Mouse (Mus musculus) forebrain, embryonic 13.5 days (tissue): ENCODE data around the gene Mapk1ip1. TPM values are rescaled to one million over a fixed set of nuclear protein-coding genes. Genes with fewer than 3 reads are reported as not detected.

Experiments
- ATAC-seq: fragments of 200-750 bp; cut with Nextera tagmentation; 2 replicates; pipeline ENCODE4 v1.8.0; 2017
- H3K27ac ChIP-seq: fragments of 300-500 bp; sonication (generic); 2 replicates; pipeline ENCODE4 v1.5.1; 2015; ENCODE audit warnings: inconsistent platforms, mild to moderate bottlenecking, moderate library complexity
- H3K27me3 ChIP-seq: fragments of 300-500 bp; sonication (generic); 2 replicates; pipeline ENCODE4 v1.6.1; 2015; ENCODE audit warnings: mild to moderate bottlenecking, inconsistent platforms
- H3K36me3 ChIP-seq: fragments of 300-500 bp; sonication (generic); 2 replicates; pipeline ENCODE4 v1.6.1; 2015; ENCODE audit warnings: mild to moderate bottlenecking, inconsistent platforms; ENCODE audit not compliant: poor library complexity, severe bottlenecking
- H3K4me1 ChIP-seq: fragments of 300-500 bp; sonication (generic); 2 replicates; pipeline ENCODE4 v1.6.1; 2015; ENCODE audit warnings: inconsistent platforms
- H3K4me2 ChIP-seq: fragments of 300-500 bp; sonication (generic); 2 replicates; pipeline ENCODE4 v1.6.1; 2015; ENCODE audit warnings: inconsistent platforms, mild to moderate bottlenecking, moderate library complexity
- H3K4me3 ChIP-seq: fragments of 300-500 bp; sonication (generic); 2 replicates; pipeline ENCODE4 v1.5.1; 2015; ENCODE audit warnings: mild to moderate bottlenecking, inconsistent platforms
- H3K9ac ChIP-seq: fragments of 300-500 bp; sonication (generic); 2 replicates; pipeline ENCODE4 v1.6.1; 2015; ENCODE audit warnings: mild to moderate bottlenecking, inconsistent platforms
- H3K9me3 ChIP-seq: fragments of 300-500 bp; sonication (generic); replicated peaks from 2 replicates; pipeline ENCODE4 v1.6.1; 2016; ENCODE audit warnings: inconsistent platforms
- WGBS: fragments of 180-500 bp; shearing (Covaris S2); methylation state at CpG from one replicate; pipeline ENCODE4 v1.1.7; 2015; 5-methylcytosine and 5-hydroxymethylcytosine counted together
- polyA plus RNA-seq: library from polyadenylated mRNA; unstranded; fragments of >200 nt; fragmentation: Nextera tagmentation; extraction: Ambion mirVana; gene quantifications from 2 replicates; pipeline ENCODE4 v1.2.1, GENCODE M21; 2015

Gene Mapk1ip1
- polyA plus RNA-seq, 1 experiment from 2014 or later = 22.0 TPM

GRCm38 (mm10) chr7:138824995-138825756 lies 20.9 kb downstream of the Mapk1ip1 start:
- no peaks in the 10 kb centered on the region for H3K4me1 ChIP-seq
- 0 out of 2 replicates have a peak, but pooled peaks cover 3% of the 10 kb centered on the region for H3K27me3 ChIP-seq
- H3K9ac ChIP-seq = no peak overlapping the region
- H3K27ac ChIP-seq = no peak overlapping the region
- no peak overlapping the region for H3K4me3 ChIP-seq
- no peak for ATAC-seq
- no peaks in the 10 kb centered on the region for H3K36me3 ChIP-seq
- no peaks in the 10 kb centered on the region for H3K9me3 ChIP-seq
- 87% methylated on average over 19 of the region's 19 CpGs for WGBS
- H3K4me2 ChIP-seq = no peak overlapping the region

GRCm38 (mm10) chr7:138824423-138824822 lies 21.6 kb downstream of the Mapk1ip1 start:
- H3K27ac ChIP-seq = no peak overlapping the region

GRCm38 (mm10) chr7:138818314-138818713 lies 27.8 kb downstream of the Mapk1ip1 start:
- no peak for ATAC-seq
- WGBS = 56% methylated on average over 4 of the region's 4 CpGs
- no peak overlapping the region for H3K4me3 ChIP-seq
- no peaks in the 10 kb centered on the region for H3K27me3 ChIP-seq
- H3K36me3 ChIP-seq = no peaks in the 10 kb centered on the region
- no peak overlapping the region for H3K9ac ChIP-seq
- H3K9me3 ChIP-seq = no peaks in the 10 kb centered on the region
- peaks cover under 1% of the 10 kb centered on the region; the same call in 1 of the 2 replicates for H3K4me1 ChIP-seq
- no peak overlapping the region for H3K4me2 ChIP-seq
- no peak overlapping the region for H3K27ac ChIP-seq

More at GRCm38 (mm10) chr7:138824423-138824822, 21.6 kb downstream of the Mapk1ip1 start:
- Histone ChIP-seq H3K27me3 (0 out of 2 replicates have a peak, but pooled peaks cover 3% of the 10 kb centered on the region), H3K4me2 (no peak overlapping the region), H3K9me3 (no peaks in the 10 kb centered on the region), H3K4me3 (no peak overlapping the region), H3K4me1 (no peaks in the 10 kb centered on the region), H3K9ac (no peak overlapping the region), H3K36me3 (no peaks in the 10 kb centered on the region)
- no peak for ATAC-seq
- WGBS = 68% methylated on average over 6 of the region's 6 CpGs

- Histone ChIP-seq H3K9me3 (no peaks in the 10 kb centered on the region), H3K27ac (no peak overlapping the region), H3K27me3 (no peaks in the 10 kb centered on the region), H3K4me1 (peaks cover 4% of the 10 kb centered on the region; the same call in 1 of the 2 replicates), H3K9ac (no peak overlapping the region), H3K4me3 (no peak overlapping the region), H3K36me3 (no peaks in the 10 kb centered on the region), H3K4me2 (no peak overlapping the region)
- no peak for ATAC-seq
- WGBS = 66% methylated on average over 11 of the region's 11 CpGs
Measured at GRCm38 (mm10) chr7:138813213-138813875, 32.7 kb downstream of the Mapk1ip1 start.

- 91% methylated on average over 3 of the region's 3 CpGs for WGBS
- no peak overlapping the region for H3K4me3 ChIP-seq
- no peaks in the 10 kb centered on the region for H3K36me3 ChIP-seq
- peaks cover 14% of the 10 kb centered on the region for H3K9me3 ChIP-seq
- ATAC-seq = no peak
- H3K9ac ChIP-seq = no peak overlapping the region
- no peak overlapping the region for H3K27ac ChIP-seq
- no peaks in the 10 kb centered on the region for H3K4me1 ChIP-seq
- no peaks in the 10 kb centered on the region for H3K27me3 ChIP-seq
- H3K4me2 ChIP-seq = no peak overlapping the region
Measured at GRCm38 (mm10) chr7:138807146-138807545, 38.9 kb downstream of the Mapk1ip1 start.

GRCm38 (mm10) chr7:138803386-138803785 lies 42.7 kb downstream of the Mapk1ip1 start:
- H3K4me2 ChIP-seq = no peak overlapping the region
- H3K9ac ChIP-seq = no peak overlapping the region
- H3K27me3 ChIP-seq = no peaks in the 10 kb centered on the region
- ATAC-seq = no peak
- H3K4me1 ChIP-seq = no peaks in the 10 kb centered on the region
- peaks cover 14% of the 10 kb centered on the region for H3K9me3 ChIP-seq
- H3K4me3 ChIP-seq = no peak overlapping the region
- no peak overlapping the region for H3K27ac ChIP-seq
- H3K36me3 ChIP-seq = no peaks in the 10 kb centered on the region
- WGBS = 58% methylated on average over 4 of the region's 4 CpGs

- WGBS = 63% methylated on average over 5 of the region's 5 CpGs
- no peak overlapping the region for H3K9ac ChIP-seq
- no peak overlapping the region for H3K4me2 ChIP-seq
- H3K4me1 ChIP-seq = 0 out of 2 replicates have a peak, but pooled peaks cover 3% of the 10 kb centered on the region
- H3K4me3 ChIP-seq = no peak overlapping the region
- no peak for ATAC-seq
- H3K9me3 ChIP-seq = no peaks in the 10 kb centered on the region
- H3K27me3 ChIP-seq = no peaks in the 10 kb centered on the region
- H3K27ac ChIP-seq = no peak overlapping the region
- H3K36me3 ChIP-seq = no peaks in the 10 kb centered on the region
Measured at GRCm38 (mm10) chr7:138788109-138788508, 58.0 kb downstream of the Mapk1ip1 start.

Other genes starting within 250 kb of the Mapk1ip1 start
- gene Ppp2r2d, start 194 bp downstream of the Mapk1ip1 start, polyA plus RNA-seq = 45.1 and 49.7 TPM in 2 replicates
- 58.1 and 61.1 TPM in 2 replicates for gene Bnip3, start 63.2 kb upstream of the Mapk1ip1 start, polyA plus RNA-seq
- 0.41 and 1.0 TPM in 2 replicates for gene Jakmip3, start 94.5 kb upstream of the Mapk1ip1 start, polyA plus RNA-seq
- 106 and 141 TPM in 2 replicates for gene Dpysl4, start 239.7 kb upstream of the Mapk1ip1 start, polyA plus RNA-seq